Mouse (Mus musculus): ENCODE results near the gene Cdhr1. TPM values are rescaled to one million over a fixed set of nuclear protein-coding genes. Genes with fewer than 3 reads are reported as not detected.
A peak's percentile ranks its signal among the peaks of the same experiment; 100 is the strongest.

The Cdhr1 gene
- total and polyA plus RNA-seq, 3 experiments, result not detected

DNA sequence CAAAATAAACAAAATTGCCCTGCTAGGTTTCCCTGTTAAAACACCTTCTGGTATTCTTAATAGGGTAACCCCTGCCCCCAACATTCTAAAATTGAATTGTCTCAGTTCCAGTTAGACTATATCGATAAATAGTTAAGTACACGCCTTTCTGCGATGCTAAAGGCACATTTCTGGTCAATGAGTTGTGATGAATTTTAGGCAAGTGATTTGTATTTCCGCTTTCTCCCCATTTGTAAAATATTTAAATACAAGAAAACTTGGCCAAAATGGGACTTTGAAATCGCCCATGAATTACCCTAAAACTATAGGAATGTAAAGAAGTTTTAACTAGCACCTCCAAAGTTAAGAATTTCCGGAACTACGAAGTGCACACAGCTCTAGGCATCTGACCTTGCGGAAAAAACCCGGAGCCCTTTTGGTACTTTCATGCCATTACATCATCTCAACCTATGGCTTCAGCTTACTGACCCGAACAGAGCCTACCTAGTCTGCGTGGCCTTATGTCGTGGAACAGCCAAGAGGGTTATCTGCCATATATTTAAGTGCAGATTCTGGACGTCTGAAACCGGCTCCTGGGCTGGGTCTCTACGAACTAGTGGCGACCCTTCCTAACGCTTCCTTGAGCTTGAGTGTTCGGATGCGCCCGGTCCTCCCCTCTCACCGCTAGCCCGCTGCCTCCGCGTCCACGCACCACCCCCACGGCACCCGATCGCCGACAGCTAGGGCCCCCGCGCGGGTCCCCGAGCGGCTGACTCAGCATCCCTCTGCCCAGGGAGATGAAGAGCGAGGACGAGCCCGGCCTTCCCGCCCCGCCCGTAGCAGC is 36.4 kb upstream of the Cdhr1 start (continued):
- TF ChIP-seq TCF12 (IDR thresholded peaks at IDR 0.05; ENCODE audit: low read depth, low read length) (no peak), CHD1 (IDR thresholded peaks at IDR 0.05; ENCODE audit: low read depth, low read length) (0 out of 2 replicates have a peak, but pooled peaks have one; percentile 71), EP300 (IDR thresholded peaks at IDR 0.05; ENCODE audit: low read depth in 1 of 2, low read length in 2 of 2) (no peak), MEF2A (IDR thresholded peaks at IDR 0.05; ENCODE audit: extremely low read depth, insufficient replicate concordance, low read depth, low read length, poor library complexity, severe bottlenecking) (no peak), TBP (IDR thresholded peaks at IDR 0.05; ENCODE audit: low read depth, low read length) (no peak), RCOR1 (IDR thresholded peaks at IDR 0.05; ENCODE audit: low read depth, low read length) (no peak), SMC3 (IDR thresholded peaks at IDR 0.05; ENCODE audit: low read depth, low read length) (no peak), MYC (IDR thresholded peaks at IDR 0.05; ENCODE audit: low read depth, low read length) (peak; percentile 56), GATA1 (IDR thresholded peaks at IDR 0.05; ENCODE audit: low read depth, low read length) (no peak)

DNA sequence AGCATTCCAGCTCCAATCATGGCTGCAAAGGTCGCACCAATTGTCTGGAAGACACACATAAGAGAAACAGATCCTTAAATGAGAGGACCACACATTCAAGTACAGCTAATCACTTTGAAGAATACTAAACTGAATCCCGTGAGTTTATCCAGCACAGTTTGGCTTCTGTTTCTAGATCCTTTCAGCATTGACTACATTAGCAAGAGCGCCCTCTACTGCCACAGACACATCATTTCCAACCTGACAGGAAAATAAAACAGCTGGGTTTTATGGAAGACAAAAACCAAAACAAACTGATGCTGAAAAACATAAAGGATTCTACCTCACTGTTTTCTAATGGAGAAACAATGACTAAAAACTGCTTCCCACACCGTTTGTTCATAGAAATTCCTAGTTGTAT is 29.5 kb upstream of the Cdhr1 start:
- Histone ChIP-seq H3K27ac (ENCODE audit: control insufficient read depth, low read depth, low read length) (no peak overlapping the region), H3K9ac (ENCODE audit: control insufficient read depth, low read depth, low read length, poor library complexity, severe bottlenecking) (no peak overlapping the region), H3K36me3 (ENCODE audit: control insufficient read depth in 1 of 2, insufficient read depth in 2 of 2, low read length in 2 of 2) (peaks cover 3 to 55% of the 10 kb centered on the region in 2 experiments), H3K4me1 (ENCODE audit: control insufficient read depth in 1 of 2, insufficient read depth in 2 of 2, low read length in 2 of 2) (no peaks in the 10 kb centered on the region), H3K27me3 (ENCODE audit: control insufficient read depth in 1 of 2, insufficient read depth in 2 of 2, low read length in 2 of 2) (no peaks in the 10 kb centered on the region), H3K79me2 (ENCODE audit: control insufficient read depth, insufficient read depth, low read length, poor library complexity) (peaks cover 2% of the 10 kb centered on the region; the same call in 1 of the 2 replicates), H3K9me3 (replicated peaks; ENCODE audit: insufficient read depth, low read length) (no peaks in the 10 kb centered on the region), H3K4me3 (ENCODE audit: control insufficient read depth in 1 of 2, insufficient read depth in 1 of 2, low read depth in 2 of 2, low read length in 2 of 2) (no peak overlapping the region)
- TF ChIP-seq GABPA (IDR thresholded peaks at IDR 0.05; ENCODE audit: low read depth, low read length) (no peak), MYB (IDR thresholded peaks at IDR 0.05; ENCODE audit: low read depth, low read length) (no peak), CTCF (IDR thresholded peaks at IDR 0.05 in 2 of 3, conservative IDR thresholded peaks at IDR 0.05 in 1 of 3; ENCODE audit: control insufficient read depth in 1 of 3, insufficient read depth in 1 of 3, low read depth in 2 of 3, low read length in 3 of 3, poor library complexity in 1 of 3, severe bottlenecking in 1 of 3) (peak; percentile 42 to 71 (median 62)), RCOR1 (IDR thresholded peaks at IDR 0.05; ENCODE audit: low read depth, low read length) (no peak), JUND (IDR thresholded peaks at IDR 0.05; ENCODE audit: low read depth, low read length) (no peak), POLR2AphosphoS2 (IDR thresholded peaks at IDR 0.05; ENCODE audit: low read length) (0 out of 2 replicates have a peak, but pooled peaks have one; percentile 36)
- peak; percentile 74 for DNase-seq (ENCODE audit: low read depth, low spot score)

DNA sequence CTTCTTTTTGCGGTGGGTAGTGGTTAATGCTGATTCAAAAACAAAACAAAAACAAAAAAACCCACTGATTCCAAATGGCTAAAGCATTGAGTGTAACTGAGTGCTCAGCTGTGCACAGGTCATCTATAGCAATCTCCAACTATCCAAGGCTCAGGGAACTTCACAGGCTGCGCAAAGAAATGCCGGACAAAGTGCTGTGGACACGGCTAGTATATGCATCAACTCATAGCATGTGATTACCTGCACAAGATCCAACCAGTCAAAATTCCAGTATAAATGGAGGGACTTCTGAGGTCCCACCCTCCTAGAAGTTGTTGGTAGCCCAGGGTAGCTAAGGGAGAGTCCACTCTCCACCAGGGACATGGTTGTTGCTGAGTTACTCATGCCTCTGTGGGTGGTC is 21.1 kb upstream of the Cdhr1 start:
- H3K4me1 ChIP-seq (ENCODE audit: control insufficient read depth in 1 of 2, insufficient read depth in 2 of 2, low read length in 2 of 2), result no peaks in the 10 kb centered on the region
- H3K4me3 ChIP-seq (ENCODE audit: control insufficient read depth in 1 of 2, insufficient read depth in 1 of 2, low read depth in 2 of 2, low read length in 2 of 2), result no peak overlapping the region
- H3K9ac ChIP-seq (ENCODE audit: control insufficient read depth, low read depth, low read length, poor library complexity, severe bottlenecking), result no peak overlapping the region
- no peaks in the 10 kb centered on the region for H3K79me2 ChIP-seq (ENCODE audit: control insufficient read depth, insufficient read depth, low read length, poor library complexity)
- TF ChIP-seq BHLHE40 (IDR thresholded peaks at IDR 0.05; ENCODE audit: borderline replicate concordance, low read depth, low read length) (no peak), POLR2AphosphoS2 (IDR thresholded peaks at IDR 0.05; ENCODE audit: low read length) (peak; percentile 20; the same call in 1 of the 2 replicates)
- DNase-seq (ENCODE audit: low read depth, low spot score), result no peak
- no peak overlapping the region for H3K27ac ChIP-seq (ENCODE audit: control insufficient read depth, low read depth, low read length)
- no peaks in the 10 kb centered on the region for H3K27me3 ChIP-seq (ENCODE audit: control insufficient read depth in 1 of 2, insufficient read depth in 2 of 2, low read length in 2 of 2)
- H3K36me3 ChIP-seq (ENCODE audit: control insufficient read depth in 1 of 2, insufficient read depth in 2 of 2, low read length in 2 of 2), result peaks cover 0 to 25% of the 10 kb centered on the region in 2 experiments; a peak in 2 of 4 replicates
- H3K9me3 ChIP-seq (replicated peaks; ENCODE audit: insufficient read depth, low read length), result no peaks in the 10 kb centered on the region
